Mouse (Mus musculus): ENCODE measurements around the gene Icmt. TPM values are rescaled to one million over a fixed set of nuclear protein-coding genes. Genes with fewer than 3 reads are reported as not detected.

Gene Icmt
- polyA plus RNA-seq, 1 experiment from 2014 or later: 16.9 TPM

DNA sequence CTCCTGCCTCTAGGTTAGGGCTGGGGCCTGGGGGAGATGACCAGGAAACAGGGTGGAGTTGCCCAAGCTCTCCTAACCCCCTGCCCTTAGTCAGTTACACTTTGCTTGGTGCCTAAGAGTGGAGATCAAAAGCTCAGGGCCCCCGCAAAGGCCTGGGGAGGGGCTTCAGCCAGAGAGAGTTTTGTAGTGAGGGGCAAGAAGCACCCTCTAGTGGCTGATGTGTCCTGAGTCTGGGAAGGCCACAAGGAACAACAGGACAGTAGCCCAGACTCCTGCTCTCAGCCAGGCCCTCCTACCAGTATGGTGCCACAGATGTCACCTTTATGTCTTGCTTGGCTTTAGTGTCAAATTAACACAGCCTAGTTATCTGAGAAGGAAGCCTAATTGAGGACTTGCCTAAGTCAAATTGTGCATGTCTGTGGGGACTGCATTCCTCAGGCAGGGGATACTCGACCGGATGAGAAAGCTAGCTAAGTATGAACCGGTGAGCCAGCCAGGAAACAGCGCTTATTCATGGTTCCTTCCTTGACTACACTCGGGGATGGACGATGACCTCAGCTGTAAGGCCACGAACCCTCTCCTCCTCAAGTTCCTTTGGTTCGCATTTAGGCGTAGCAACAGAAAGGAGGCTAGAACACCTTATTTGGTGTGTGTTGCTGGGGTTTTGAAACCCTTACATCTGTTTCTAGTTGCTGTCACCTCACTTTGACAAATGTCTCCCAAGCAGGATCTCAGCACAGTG is 2.7 kb upstream of the Icmt start:
- Histone ChIP-seq H3K4me3 (ENCODE audit: low read depth, low read length) (no peak overlapping the region), H3K9ac (replicated peaks; ENCODE audit: low read depth) (no peak overlapping the region), H3K9me3 (ENCODE audit: low read length) (no peaks in the 10 kb centered on the region), H3K27ac (ENCODE audit: low read length) (no peak overlapping the region), H3K27me3 (replicated peaks; ENCODE audit: insufficient read depth, low read length) (peaks cover 39% of the 10 kb centered on the region), H3K4me2 (replicated peaks; ENCODE audit: low read depth, low read length) (no peak overlapping the region), H3K36me3 (ENCODE audit: insufficient read depth, low read length) (no peaks in the 10 kb centered on the region), H3K4me1 (ENCODE audit: insufficient read depth, low read depth, low read length) (peaks cover 10% of the 10 kb centered on the region; the same call in 1 of the 2 replicates)
- ATAC-seq (no peak), DNase-seq (ENCODE audit: low spot score) (peak; percentile 4)
- TF ChIP-seq CTCF (IDR thresholded peaks at IDR 0.05): peak; percentile 32
- TF ChIP-seq EP300 (IDR thresholded peaks at IDR 0.05): no peak
- WGBS: 29% methylated on average over 10 of the region's 10 CpGs

GRCm38 (mm10) chr4:152295916-152296315 is 1.1 kb upstream of the Icmt start:
- H3K4me2 ChIP-seq (replicated peaks; ENCODE audit: low read depth, low read length): no peak overlapping the region
- H3K9me3 ChIP-seq (ENCODE audit: low read length): no peaks in the 10 kb centered on the region
- no peak overlapping the region for H3K9ac ChIP-seq (replicated peaks; ENCODE audit: low read depth)
- ATAC-seq: no peak
- 21% methylated on average over 4 of the region's 4 CpGs for WGBS
- no peak for TF ChIP-seq CTCF (IDR thresholded peaks at IDR 0.05)
- no peak for TF ChIP-seq EP300 (IDR thresholded peaks at IDR 0.05)
- H3K36me3 ChIP-seq (ENCODE audit: insufficient read depth, low read length): no peaks in the 10 kb centered on the region
- H3K27me3 ChIP-seq (replicated peaks; ENCODE audit: insufficient read depth, low read length): peaks cover 26% of the 10 kb centered on the region
- H3K27ac ChIP-seq (ENCODE audit: low read length): no peak overlapping the region
- peak; percentile 64 for DNase-seq (ENCODE audit: low spot score)
- peaks cover 10% of the 10 kb centered on the region; the same call in 1 of the 2 replicates for H3K4me1 ChIP-seq (ENCODE audit: insufficient read depth, low read depth, low read length)
- no peak overlapping the region for H3K4me3 ChIP-seq (ENCODE audit: low read depth, low read length)

GRCm38 (mm10) chr4:152296371-152296770 is 656 bp upstream of the Icmt start:
- Histone ChIP-seq H3K27ac (ENCODE audit: low read length) (0 out of 2 replicates have a peak overlapping the region, but pooled peaks have one; percentile 59), H3K27me3 (replicated peaks; ENCODE audit: insufficient read depth, low read length) (peaks cover 22% of the 10 kb centered on the region), H3K4me1 (ENCODE audit: insufficient read depth, low read depth, low read length) (peaks cover 10% of the 10 kb centered on the region; the same call in 1 of the 2 replicates), H3K9me3 (ENCODE audit: low read length) (no peaks in the 10 kb centered on the region), H3K9ac (replicated peaks; ENCODE audit: low read depth) (no peak overlapping the region), H3K4me2 (replicated peaks; ENCODE audit: low read depth, low read length) (peak overlapping the region; percentile 71), H3K36me3 (ENCODE audit: insufficient read depth, low read length) (no peaks in the 10 kb centered on the region), H3K4me3 (ENCODE audit: low read depth, low read length) (peak overlapping the region; percentile 92)
- no peak for DNase-seq (ENCODE audit: low spot score)
- no peak for ATAC-seq
- TF ChIP-seq EP300 (IDR thresholded peaks at IDR 0.05) (no peak), CTCF (IDR thresholded peaks at IDR 0.05) (no peak)
- WGBS: 5% methylated on average over 8 of the region's 8 CpGs

GRCm38 (mm10) chr4:152298836-152299235 is 1.8 kb downstream of the Icmt start:
- Histone ChIP-seq H3K27me3 (replicated peaks; ENCODE audit: insufficient read depth, low read length) (0 out of 2 replicates have a peak, but pooled peaks cover 2% of the 10 kb centered on the region), H3K4me2 (replicated peaks; ENCODE audit: low read depth, low read length) (no peak overlapping the region), H3K4me3 (ENCODE audit: low read depth, low read length) (no peak overlapping the region), H3K4me1 (ENCODE audit: insufficient read depth, low read depth, low read length) (peaks cover 10% of the 10 kb centered on the region; the same call in 1 of the 2 replicates), H3K36me3 (ENCODE audit: insufficient read depth, low read length) (no peaks in the 10 kb centered on the region), H3K27ac (ENCODE audit: low read length) (no peak overlapping the region), H3K9me3 (ENCODE audit: low read length) (no peaks in the 10 kb centered on the region), H3K9ac (replicated peaks; ENCODE audit: low read depth) (no peak overlapping the region)
- no peak for ATAC-seq
- no peak for DNase-seq (ENCODE audit: low spot score)
- 83% methylated on average over 14 of the region's 14 CpGs for WGBS
- TF ChIP-seq CTCF (IDR thresholded peaks at IDR 0.05) (no peak), EP300 (IDR thresholded peaks at IDR 0.05) (no peak)

DNA sequence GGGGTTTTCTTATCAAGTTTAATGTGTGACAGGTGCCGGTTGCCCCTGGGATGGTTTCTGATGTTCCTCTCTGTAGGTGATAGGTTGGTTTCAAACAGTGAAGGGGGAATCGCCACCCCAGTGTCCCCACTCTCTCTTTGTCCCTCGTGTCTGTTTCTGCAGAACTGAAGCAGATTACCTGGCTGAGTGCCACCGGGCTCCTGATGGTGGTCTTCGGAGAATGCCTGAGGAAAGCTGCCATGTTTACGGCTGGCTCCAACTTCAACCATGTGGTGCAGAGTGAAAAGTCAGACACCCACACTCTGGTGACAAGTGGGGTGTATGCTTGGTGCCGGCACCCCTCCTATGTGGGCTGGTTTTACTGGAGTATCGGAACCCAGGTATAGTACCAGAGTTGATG is 3.3 kb downstream of the Icmt start:
- no peak for ATAC-seq
- no peak overlapping the region for H3K9ac ChIP-seq (replicated peaks; ENCODE audit: low read depth)

DNA sequence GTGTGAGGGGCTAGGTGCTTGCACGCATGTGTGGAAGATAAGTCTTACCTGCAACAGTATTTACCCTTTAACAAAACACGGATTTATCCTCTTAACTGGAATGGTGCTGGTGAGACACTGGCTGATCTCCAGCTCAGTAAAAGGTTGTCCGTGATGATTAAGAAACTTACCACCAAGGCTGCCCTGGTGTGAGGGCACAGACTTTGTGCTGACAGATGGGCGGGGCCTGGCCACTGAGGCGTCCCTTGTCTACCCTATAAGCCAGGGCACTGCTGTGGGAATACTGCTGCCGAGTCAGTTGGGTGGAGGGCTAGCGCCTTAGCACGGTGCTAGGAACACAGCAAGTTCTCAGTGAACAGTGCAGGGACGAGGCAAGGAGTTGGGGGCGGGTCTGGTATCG is 5.0 kb downstream of the Icmt start:
- no peaks in the 10 kb centered on the region for H3K9me3 ChIP-seq (ENCODE audit: low read length)
- no peaks in the 10 kb centered on the region for H3K27me3 ChIP-seq (replicated peaks; ENCODE audit: insufficient read depth, low read length)
- 73% methylated on average over 11 of the region's 11 CpGs for WGBS
- no peak overlapping the region for H3K27ac ChIP-seq (ENCODE audit: low read length)
- ATAC-seq: no peak
- DNase-seq (ENCODE audit: low spot score): no peak
- no peak for TF ChIP-seq EP300 (IDR thresholded peaks at IDR 0.05)
- TF ChIP-seq CTCF (IDR thresholded peaks at IDR 0.05): no peak
- no peaks in the 10 kb centered on the region for H3K36me3 ChIP-seq (ENCODE audit: insufficient read depth, low read length)
- H3K4me1 ChIP-seq (ENCODE audit: insufficient read depth, low read depth, low read length): peaks cover 10% of the 10 kb centered on the region; the same call in 1 of the 2 replicates
- H3K9ac ChIP-seq (replicated peaks; ENCODE audit: low read depth): no peak overlapping the region
- no peak overlapping the region for H3K4me2 ChIP-seq (replicated peaks; ENCODE audit: low read depth, low read length)
- no peak overlapping the region for H3K4me3 ChIP-seq (ENCODE audit: low read depth, low read length)

More for the DNA sequence above, 3.3 kb downstream of the Icmt start:
- Histone ChIP-seq H3K27ac (ENCODE audit: low read length) (no peak overlapping the region), H3K27me3 (replicated peaks; ENCODE audit: insufficient read depth, low read length) (no peaks in the 10 kb centered on the region), H3K4me2 (replicated peaks; ENCODE audit: low read depth, low read length) (no peak overlapping the region), H3K36me3 (ENCODE audit: insufficient read depth, low read length) (no peaks in the 10 kb centered on the region), H3K4me1 (ENCODE audit: insufficient read depth, low read depth, low read length) (peaks cover 10% of the 10 kb centered on the region; the same call in 1 of the 2 replicates), H3K9me3 (ENCODE audit: low read length) (no peaks in the 10 kb centered on the region), H3K4me3 (ENCODE audit: low read depth, low read length) (no peak overlapping the region)
- DNase-seq (ENCODE audit: low spot score): no peak
- WGBS: 92% methylated on average over 8 of the region's 8 CpGs
- TF ChIP-seq CTCF (IDR thresholded peaks at IDR 0.05) (no peak), EP300 (IDR thresholded peaks at IDR 0.05) (no peak)
